Mouse (Mus musculus) urinary bladder, adult 2 months (tissue): ENCODE data around the gene Chd5. TPM values are rescaled to one million over a fixed set of nuclear protein-coding genes. Genes with fewer than 3 reads are reported as not detected.

Experiments used
- DNase-seq: peaks from one replicate; pipeline ENCODE4 v3.0.0; 2022; ENCODE audit warnings: low spot score
- polyA plus RNA-seq: library from polyadenylated mRNA; depleted of rRNA; stranded (reverse); fragments of >200 nt; gene quantifications from 2 replicates; pipeline ENCODE4 v1.2.3, GENCODE M21; 2012; rRNA removed

Gene Chd5
- 0.55 and 0.56 TPM in 2 replicates for polyA plus RNA-seq

DNA sequence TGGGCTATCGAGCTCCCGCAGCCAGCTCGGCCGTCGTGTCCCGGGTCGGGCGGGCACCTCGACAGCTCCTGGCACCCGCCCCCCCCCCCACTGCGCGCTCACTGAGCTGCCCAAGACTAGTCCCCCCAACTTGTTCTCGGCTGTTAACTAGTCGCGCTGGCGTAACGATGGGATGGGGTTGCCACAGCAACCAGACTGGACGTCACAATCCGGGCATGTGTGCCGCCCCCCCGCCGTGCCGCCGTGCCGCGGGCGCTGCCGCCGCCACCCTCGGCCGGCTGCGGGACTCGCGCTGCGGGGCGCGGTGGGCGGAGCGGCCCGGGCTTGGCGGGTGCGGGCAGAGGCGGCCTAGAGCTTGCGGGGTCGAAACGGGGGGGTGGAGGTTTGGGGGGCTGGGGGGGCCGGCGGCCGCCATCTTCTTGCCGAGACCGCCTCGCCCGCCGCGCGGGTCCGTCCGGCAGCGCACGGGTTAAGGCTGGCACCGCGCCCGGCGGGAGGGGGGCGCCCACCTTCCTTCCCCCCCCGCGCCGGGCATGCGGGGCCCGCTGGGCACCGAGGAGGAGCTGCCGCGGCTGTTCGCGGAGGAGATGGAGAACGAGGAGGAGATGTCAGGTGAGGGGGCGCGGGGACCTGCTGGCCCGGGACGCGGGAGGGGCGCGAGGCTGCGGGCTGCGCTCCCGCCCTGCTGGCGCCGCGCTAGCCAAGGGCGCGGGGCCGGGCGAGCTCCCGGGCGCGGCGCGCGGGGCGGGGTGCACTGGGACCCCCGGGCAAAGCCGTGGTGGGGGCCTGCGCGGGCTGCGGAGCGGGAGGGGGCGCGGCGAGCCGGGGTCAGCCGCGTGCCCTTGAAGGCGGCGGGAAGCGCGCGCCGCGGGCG lies at the start of gene Chd5:
TSS of gene Chd5 (plus strand) at position 233 of the 874 bp plus-strand sequence.
- no peak for DNase-seq

DNA sequence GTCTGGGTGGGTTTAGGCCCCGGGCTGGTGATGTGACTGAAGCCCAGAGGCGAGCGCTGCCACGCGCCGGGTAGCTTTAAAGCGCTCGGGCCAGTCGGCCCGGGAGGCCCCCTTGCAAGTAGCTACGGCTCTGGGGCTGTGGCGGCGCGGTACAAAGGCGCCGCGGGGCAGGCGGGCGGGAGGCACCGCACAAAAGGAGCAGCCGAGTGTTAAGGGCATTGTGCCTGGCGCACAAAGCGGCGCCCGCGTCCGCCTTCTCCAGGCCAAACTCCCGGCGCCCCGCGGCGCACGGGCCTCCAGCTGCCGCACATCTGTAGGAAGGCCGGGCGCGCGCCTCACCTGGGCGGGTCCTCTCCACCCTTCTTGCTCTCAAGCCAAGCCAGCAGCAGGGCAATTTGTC lies 48.1 kb upstream of the Chd5 start:
- DNase-seq: no peak

DNA sequence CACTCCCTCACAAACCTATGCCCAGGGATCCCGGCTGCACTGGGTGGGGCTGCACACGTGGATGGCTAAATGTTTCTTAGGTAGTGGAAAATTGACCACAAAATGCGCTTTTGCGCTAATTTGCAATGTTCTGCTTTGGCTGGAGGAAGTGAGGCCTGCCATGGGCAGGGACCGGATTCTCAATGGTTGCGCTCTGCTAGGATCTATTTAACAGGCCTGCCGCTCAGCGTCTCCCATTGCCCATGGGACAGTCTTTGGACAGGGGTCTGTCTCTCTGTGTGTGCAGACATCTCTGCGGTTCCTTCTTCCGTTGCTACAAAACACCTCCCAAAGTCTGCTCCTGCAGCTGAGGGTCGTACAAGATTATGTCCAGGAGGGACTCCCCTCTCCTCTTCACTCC lies 47.5 kb upstream of the Chd5 start:
- DNase-seq: no peak

DNA sequence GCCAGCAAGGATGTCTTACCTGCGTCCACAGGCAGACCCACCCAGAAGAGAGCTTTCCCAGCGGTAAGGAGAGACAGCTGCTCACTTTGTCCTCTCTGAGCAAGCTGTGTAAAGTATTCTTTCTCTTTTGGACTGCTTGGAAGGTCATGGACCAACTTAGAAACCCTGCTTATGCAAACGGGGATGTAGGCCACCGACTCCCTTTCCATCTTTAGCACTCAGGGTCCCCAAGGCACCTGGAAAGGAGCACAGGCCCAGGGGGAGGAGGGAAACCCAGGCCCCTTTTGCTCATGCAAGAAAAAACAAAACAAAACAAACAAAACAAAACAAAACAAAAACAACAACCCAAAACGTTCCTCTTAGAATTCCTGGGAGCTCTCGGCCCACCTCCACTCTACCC lies 46.9 kb upstream of the Chd5 start, which contains the start of gene Hes3:
TSS of gene Hes3 (minus strand) at position 101 of the 400 bp plus-strand sequence.
- DNase-seq: no peak

DNA sequence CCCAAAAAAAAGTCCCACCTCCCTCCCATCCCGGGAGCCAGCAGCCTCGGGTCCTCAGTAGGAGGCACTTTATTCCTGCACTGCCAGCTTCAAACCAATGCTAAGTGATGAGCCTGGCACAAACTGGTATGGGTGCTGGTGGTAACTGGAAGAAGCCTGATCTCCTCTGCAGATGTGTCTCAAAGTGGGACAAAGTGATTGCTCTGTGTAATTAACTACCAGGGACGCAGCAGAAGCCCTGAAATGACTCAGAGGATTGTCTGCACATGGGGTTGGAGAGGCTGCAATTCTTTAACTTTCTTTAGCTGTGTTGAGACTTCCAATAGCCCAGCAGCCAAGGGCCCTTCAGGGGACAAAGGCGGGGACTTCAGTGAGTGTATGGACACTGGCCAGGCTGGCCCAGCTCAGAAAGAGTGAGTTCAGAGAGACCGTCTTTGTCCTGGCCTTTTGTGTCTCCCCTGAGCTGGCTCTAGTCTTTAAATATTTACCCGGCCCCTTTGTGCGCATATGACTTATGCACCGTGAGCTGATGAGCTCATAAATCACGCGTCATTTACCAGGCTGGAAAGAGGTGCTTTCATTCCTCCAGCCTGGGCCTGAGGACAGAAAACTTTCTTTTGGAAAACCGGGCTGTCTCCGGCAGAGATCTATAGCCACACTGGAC lies 46.2 kb upstream of the Chd5 start:
- no peak for DNase-seq

DNA sequence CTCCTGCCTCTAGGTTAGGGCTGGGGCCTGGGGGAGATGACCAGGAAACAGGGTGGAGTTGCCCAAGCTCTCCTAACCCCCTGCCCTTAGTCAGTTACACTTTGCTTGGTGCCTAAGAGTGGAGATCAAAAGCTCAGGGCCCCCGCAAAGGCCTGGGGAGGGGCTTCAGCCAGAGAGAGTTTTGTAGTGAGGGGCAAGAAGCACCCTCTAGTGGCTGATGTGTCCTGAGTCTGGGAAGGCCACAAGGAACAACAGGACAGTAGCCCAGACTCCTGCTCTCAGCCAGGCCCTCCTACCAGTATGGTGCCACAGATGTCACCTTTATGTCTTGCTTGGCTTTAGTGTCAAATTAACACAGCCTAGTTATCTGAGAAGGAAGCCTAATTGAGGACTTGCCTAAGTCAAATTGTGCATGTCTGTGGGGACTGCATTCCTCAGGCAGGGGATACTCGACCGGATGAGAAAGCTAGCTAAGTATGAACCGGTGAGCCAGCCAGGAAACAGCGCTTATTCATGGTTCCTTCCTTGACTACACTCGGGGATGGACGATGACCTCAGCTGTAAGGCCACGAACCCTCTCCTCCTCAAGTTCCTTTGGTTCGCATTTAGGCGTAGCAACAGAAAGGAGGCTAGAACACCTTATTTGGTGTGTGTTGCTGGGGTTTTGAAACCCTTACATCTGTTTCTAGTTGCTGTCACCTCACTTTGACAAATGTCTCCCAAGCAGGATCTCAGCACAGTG lies 44.1 kb upstream of the Chd5 start:
- no peak for DNase-seq

DNA sequence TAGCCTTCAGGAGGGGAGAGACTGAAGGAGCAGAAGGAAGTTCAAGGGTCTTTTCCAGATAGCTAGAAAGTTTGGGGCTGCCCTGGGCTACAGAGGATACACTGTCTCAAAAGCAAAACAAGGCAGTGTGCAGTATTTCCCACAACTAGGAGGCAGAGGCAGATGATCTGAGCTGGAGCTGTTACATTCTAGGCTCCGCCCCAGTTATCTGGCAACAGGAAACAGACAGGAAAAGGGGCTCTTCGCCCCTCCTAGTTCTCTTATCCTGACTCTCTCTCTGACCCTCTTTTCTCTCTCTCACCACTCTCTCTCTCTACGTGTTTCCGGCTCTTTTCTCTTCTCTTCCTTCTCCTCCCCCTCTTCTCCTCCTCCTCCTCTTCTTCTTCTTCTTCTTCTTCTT lies 42.5 kb upstream of the Chd5 start:
- no peak for DNase-seq

DNA sequence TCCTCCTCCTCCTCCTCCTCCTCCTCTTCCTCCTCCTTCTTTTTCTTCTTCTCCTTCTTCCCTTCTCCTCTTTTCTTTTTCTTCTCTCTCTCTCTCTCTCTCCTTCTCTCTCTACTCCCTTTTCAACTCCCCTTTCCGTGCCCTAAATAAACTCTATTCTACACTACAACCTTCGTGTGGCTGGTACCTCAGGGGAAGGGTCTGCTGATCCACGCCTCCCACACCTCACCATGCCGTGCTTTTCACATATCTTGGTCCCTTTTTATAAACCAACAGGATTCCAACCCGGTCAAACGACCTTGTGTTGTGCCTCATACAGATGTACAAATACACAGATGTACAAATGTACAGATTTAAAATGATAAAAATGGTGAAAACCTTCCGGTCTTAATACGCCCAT lies 42.1 kb upstream of the Chd5 start:
- no peak for DNase-seq

DNA sequence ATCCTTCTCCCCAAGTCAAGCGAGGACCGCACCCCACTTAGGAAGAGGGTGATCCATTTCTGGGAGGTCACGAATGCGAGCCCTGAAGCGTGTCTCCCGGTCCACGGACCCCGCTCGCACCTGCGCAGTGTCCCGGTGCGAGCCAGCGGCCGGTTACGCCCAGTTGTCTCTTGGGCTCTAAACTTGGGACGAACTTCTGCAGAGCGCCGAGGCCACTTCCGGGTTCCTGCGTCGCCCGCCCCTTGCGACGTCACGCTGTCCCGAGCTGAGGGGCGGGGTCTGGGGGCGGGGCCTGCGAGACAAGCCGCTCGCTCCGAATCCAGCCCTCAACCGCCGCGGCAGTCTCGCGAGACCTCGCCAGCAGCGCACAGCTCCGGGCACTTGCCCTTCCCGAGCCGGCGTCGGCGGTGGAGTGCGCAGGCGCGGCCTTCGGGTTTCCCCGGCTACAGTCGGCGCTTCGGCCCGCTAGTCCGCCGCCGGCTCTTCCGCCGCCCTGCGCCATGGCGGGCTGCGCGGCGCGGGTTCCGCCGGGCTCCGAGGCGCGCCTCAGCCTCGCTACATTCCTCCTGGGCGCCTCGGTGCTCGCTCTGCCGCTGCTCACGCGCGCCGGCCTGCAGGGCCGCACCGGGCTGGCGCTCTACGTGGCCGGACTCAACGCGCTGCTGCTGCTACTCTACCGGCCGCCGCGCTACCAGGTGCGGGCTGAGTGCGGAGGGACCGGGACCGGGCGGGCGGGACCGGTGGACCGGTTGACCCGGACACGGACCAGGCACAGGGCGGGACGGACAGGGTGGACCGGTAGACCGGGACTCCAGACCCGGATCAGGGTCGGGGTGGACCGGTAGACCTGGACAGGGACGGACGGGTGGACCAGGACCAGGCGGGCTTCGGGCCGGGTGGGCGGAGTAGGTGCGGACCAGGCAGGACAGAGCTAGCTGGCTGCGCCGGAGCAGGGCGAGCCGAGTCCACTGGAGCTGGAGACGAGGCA lies 41.3 kb upstream of the Chd5 start, which contains the start of gene Icmt:
TSS of gene Icmt (plus strand) at position 354 of the 988 bp plus-strand sequence.
- DNase-seq: peak; percentile 97

DNA sequence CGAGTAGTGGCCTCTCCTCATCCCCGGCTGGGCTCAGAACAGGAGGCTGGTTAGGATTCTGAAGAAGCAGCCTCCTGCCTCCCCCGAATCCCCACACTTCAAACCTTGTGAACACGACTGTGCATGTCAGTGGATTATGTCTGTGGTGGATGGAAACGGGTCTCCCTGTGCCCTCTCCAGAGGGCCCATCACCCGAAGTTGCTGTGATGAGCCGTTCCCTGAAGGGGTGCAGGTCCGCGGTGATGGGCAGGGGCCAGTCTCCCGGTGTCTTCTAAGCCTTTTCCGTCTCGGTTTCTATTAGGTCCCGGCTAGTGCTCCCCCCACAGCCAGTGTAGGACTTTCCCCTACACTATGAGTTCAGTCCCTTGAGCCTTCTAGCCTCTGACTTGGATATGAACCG lies 39.6 kb upstream of the Chd5 start:
- no peak for DNase-seq

DNA sequence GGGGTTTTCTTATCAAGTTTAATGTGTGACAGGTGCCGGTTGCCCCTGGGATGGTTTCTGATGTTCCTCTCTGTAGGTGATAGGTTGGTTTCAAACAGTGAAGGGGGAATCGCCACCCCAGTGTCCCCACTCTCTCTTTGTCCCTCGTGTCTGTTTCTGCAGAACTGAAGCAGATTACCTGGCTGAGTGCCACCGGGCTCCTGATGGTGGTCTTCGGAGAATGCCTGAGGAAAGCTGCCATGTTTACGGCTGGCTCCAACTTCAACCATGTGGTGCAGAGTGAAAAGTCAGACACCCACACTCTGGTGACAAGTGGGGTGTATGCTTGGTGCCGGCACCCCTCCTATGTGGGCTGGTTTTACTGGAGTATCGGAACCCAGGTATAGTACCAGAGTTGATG lies 38.1 kb upstream of the Chd5 start:
- DNase-seq: no peak

DNA sequence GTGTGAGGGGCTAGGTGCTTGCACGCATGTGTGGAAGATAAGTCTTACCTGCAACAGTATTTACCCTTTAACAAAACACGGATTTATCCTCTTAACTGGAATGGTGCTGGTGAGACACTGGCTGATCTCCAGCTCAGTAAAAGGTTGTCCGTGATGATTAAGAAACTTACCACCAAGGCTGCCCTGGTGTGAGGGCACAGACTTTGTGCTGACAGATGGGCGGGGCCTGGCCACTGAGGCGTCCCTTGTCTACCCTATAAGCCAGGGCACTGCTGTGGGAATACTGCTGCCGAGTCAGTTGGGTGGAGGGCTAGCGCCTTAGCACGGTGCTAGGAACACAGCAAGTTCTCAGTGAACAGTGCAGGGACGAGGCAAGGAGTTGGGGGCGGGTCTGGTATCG lies 36.4 kb upstream of the Chd5 start:
- DNase-seq: no peak

DNA sequence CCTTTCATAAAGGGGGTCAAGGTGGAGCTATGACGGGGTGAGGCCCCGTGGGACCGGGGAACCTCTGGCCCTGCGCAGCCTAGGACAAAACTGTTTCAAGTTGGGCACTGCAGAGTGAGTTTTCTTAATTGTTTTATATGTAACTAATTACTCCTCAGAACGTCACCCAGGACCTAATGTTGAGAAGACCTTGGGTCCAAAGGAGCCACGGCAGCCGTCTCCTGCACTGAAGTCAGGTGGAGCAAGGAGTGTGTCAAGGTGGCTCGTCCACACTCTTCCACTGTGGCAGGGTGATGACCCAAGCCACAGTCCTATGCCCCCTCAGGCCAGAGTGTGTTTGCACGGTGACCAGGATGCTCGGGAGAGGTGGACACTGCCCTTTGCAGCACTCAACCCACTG lies 35.3 kb upstream of the Chd5 start:
- DNase-seq: no peak

DNA sequence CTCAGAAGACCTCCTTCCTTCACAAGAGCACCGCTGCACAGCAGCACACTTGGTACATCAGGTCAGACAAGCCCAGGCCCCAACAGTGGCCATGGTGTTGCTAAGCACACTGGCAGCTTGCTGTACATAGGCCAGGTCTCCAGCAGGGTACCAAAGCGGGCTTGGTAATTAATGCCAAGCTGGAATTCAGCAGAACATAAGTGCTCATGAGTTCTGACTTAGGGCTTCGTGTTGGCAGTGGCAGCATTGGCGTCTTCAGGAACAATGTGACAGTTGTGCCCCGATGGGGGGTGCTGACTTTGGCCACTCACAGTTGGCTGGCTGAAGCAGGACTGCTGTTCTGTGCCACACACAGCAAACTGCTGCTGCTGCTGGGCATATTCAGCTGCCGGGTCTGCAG lies 33.8 kb upstream of the Chd5 start:
- no peak for DNase-seq

DNA sequence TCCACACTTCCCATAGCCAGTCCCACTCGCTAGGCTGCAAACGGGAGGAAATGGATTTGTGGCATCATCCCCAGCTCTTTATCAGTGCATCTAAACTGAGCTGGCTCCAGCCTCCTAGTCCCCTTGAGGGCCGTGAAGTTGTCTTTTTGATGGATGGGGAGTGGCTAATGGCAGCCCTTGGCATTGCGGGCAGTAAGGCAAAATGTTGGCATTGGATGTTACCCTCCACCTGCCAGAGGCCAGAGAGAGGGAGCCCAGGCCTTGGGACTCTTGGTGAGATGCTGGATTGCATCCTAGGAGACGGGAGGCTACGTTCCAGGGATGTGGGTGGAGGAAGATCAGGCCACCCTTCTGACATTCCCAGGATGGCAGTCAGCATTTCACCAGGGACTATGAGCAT lies 32.5 kb upstream of the Chd5 start:
- DNase-seq: no peak

DNA sequence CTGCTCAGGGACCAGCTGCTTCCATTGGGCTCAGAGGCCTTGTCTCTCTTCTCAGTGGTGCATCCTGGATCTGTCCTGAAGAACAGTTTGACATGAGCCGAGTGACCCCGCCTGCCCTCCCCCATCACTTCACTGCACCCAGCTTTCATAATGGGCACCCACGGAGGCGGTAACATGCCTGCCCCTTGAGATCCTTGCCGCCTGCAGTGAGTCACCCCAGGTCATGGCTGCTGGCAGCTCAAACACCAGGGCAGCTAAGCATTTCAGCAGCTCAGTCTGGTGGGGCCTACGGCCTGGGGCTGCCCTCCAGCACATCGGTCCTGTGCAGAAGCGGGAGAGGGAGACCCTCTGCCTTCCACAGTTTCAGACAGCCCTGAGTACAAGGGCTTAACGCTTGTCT lies 30.9 kb upstream of the Chd5 start:
- DNase-seq: no peak

DNA sequence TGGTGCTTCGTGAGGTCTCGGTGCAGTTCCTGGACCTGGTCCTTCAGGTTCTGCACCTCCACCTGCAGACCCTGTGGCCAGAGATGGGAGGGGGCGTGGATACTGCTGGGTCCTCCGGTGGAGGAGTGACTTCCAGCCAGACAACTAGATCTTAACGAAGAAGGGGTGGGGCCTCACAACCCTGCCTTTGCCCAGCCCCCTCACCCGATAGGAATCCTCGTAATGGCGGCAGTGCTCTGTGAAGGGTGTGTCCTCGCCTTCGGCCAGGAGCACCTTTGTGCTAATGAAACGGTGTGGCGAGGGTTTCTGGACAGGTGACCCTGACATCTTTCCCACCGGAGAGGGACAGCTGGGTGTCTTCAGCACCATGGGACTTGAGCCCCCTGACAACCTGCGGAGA lies 26.3 kb upstream of the Chd5 start:
- DNase-seq: no peak

DNA sequence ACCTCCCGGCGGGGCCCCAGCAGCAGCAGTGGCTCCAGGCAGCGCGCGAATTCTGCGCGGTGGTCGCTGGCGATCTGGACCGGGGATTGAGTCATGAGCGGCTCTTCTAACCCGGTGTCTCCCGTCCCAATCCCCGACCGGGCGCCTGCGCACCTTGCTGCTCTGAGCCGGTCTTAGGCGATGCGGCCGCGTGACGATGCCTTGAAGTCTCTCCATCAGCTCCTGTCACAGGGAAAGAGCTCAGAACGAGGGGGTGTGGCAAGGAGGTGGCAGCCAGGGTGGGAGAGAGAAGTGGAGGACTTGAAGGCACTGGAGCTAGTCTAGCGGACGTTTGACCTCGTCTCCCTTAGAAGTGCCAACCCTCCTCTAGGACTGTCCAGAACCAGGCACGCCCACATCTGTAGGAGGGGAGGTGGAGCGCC lies 25.2 kb upstream of the Chd5 start:
- no peak for DNase-seq

DNA sequence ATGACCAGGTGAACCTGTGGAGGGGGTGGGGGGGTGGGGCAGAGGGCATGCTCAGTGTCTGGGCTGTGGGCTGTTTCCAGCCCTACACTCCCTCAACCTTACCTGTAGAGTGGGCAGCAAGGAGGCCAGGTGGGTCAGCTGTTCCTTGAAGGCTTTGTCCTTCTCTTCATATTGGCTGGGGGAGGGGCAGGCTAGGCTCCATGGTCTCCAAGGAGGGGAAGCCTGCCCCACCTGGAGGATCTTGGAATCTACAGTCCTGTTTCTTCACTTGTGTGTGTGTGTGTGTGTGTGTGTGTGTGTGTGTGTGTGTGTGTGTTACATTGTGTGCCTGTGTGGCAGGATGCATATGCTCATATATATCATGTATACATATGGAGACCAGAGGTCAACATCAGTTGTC lies 24.5 kb upstream of the Chd5 start:
- no peak for DNase-seq

DNA sequence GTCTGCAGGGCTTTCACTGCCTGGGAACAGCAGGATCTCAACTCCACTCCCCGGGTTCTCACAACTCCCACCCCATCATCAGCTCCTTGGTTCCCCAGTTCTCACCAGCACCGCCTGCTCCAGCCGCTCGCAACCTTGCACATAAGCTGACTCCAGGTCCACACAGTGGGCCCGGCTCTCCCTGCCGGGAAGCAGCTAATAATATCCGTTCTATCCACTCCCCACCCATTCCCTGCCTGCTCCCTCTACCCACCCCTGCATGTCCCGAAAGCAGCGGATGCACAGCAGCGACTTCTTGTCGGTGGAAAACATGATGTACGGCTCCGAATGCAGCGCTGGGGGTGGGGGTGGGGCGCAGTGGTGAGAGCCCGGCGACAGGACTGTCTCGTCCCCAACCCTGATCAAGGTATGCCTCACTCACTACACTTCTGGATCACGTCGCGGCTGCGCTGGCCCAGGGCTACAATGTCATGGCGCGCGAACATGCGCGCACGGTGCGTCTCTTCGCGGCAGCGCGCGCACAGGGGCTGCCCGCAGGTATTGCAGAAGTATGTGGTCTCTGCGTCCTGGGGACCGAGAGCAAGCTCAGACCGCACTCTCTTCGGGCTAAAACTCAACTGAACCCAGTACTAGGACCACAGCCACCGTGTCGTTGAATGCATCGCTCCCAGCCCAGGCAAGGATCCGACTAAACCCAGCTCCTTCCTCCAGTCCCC lies 22.8 kb upstream of the Chd5 start:
- DNase-seq: no peak

DNA sequence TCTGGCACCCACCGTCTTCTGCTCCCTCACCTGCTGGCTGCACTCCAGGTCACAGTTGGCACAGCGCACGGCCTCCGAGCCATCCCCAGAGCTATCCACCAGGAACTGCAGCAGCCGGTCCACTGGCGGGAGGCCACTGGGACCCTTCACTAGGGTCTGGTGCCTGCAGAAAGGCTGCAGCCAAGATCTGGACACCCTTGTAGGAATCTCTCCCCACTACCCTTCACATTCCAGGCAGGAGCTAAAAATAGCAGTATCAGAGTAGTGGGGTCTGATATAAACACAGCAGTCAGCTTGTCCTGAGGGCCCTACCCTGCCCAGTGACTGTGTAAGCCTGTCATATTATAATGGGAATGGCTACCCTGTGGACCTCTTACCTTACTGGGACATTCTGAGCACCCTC lies 20.8 kb upstream of the Chd5 start:
- no peak for DNase-seq
